Mouse (Mus musculus) heart, adult 2 months (tissue): ENCODE results near the gene Hnrnpc. TPM values are rescaled to one million over a fixed set of nuclear protein-coding genes. Genes with fewer than 3 reads are reported as not detected.
"Not testable (repeated sequence)": the region's sequence is repeated elsewhere in the genome, so short reads cannot be mapped to it uniquely, and the experiment has no call there.

ENCODE experiments used
- DNase-seq, 2 experiments: peaks; one replicate each; pipeline ENCODE4 v3.0.0; 2021
- H3K27ac ChIP-seq: fragments of 200-600 bp; 2 replicates; pipeline ENCODE4 v1.8.1; 2022
- H3K27me3 ChIP-seq: fragments of 200-500 bp; 2 replicates; pipeline ENCODE4 v1.6.1; 2012; ENCODE audit warnings: mild to moderate bottlenecking, low read length, inconsistent platforms, mixed read lengths; ENCODE audit not compliant: control insufficient read depth, insufficient read depth
- H3K36me3 ChIP-seq: fragments of 200-500 bp; 2 replicates; pipeline ENCODE4 v1.6.1; 2012; ENCODE audit warnings: low read length, inconsistent platforms; ENCODE audit not compliant: control insufficient read depth, insufficient read depth
- H3K4me1 ChIP-seq: fragments of 200-500 bp; 2 replicates; pipeline ENCODE4 v1.6.1; 2011; ENCODE audit warnings: low read length; ENCODE audit not compliant: control insufficient read depth, insufficient read depth
- H3K4me3 ChIP-seq: fragments of 200-600 bp; 2 replicates; pipeline ENCODE4 v1.8.1; 2022
- H3K79me2 ChIP-seq: fragments of 200-500 bp; replicated peaks from 2 replicates; pipeline ENCODE4 v1.6.1; 2012; ENCODE audit warnings: mild to moderate bottlenecking, inconsistent platforms, low read length, moderate library complexity, mixed read lengths; ENCODE audit not compliant: control insufficient read depth, insufficient read depth
- H3K9ac ChIP-seq: fragments of 200-500 bp; 2 replicates; pipeline ENCODE4 v1.6.1; 2012; ENCODE audit warnings: low read depth, mild to moderate bottlenecking, control low read depth, inconsistent platforms, low read length, mixed read lengths
- CTCF ChIP-seq: fragments of 200-600 bp; IDR thresholded peaks from 2 replicates; pipeline ENCODE4 v1.8.1; 2022; ENCODE audit warnings: antibody characterized with exemption, mild to moderate bottlenecking, moderate library complexity
- EP300 ChIP-seq: fragments of 200-500 bp; IDR thresholded peaks from 2 replicates; pipeline ENCODE4 v1.6.1; 2011; ENCODE audit warnings: low read depth, low read length, control low read depth; ENCODE audit not compliant: insufficient read depth
- POLR2A ChIP-seq: fragments of 200-500 bp; IDR thresholded peaks from 2 replicates; pipeline ENCODE4 v1.6.1; 2011; ENCODE audit warnings: mild to moderate bottlenecking, low read depth, low read length, control low read depth; ENCODE audit not compliant: insufficient read depth
- WGBS: fragments of 180-500 bp; shearing (Covaris S2); methylation state at CpG from one replicate; pipeline ENCODE4 v1.1.7; 2018; 5-methylcytosine and 5-hydroxymethylcytosine counted together
- intact Hi-C: fragments of 180-260 bp; cut with DNase I; formaldehyde crosslinking; loops from one replicate; pipeline ENCODE4 v1.15.1; 2025
- polyA plus RNA-seq: library from polyadenylated mRNA; depleted of rRNA; stranded (reverse); fragments of >200 nt; gene quantifications from 2 replicates; pipeline ENCODE4 v1.2.3, GENCODE M21; 2012
- total RNA-seq, 2 experiments: library from RNA; stranded (reverse); gene quantifications; 2 replicates each; pipeline ENCODE4 v1.2.3; 2021

Hnrnpc gene
- total and polyA plus RNA-seq, 3 experiments, result 70.7 to 147 (median 137) TPM

GRCm38 (mm10) chr14:52100170-52100960, 3.5 kb downstream of the Hnrnpc start:
- Histone ChIP-seq H3K4me1 (peaks cover 20% of the 10 kb centered on the region), H3K27me3 (no peaks in the 10 kb centered on the region), H3K27ac (no peak overlapping the region), H3K4me3 (no peak overlapping the region; the same call in 1 of the 2 replicates), H3K79me2 (peaks cover 5% of the 10 kb centered on the region), H3K36me3 (peaks cover 45% of the 10 kb centered on the region), H3K9ac (no peak overlapping the region)
- TF ChIP-seq POLR2A, result no peak
- TF ChIP-seq CTCF, result no peak
- TF ChIP-seq EP300, result no peak
- intact Hi-C loops, result loop anchor here (5.0 kb wide), 2 partner anchors 83 to 97 kb away; partner anchors contain the start of genes Supt16 and Tmem253
- 18% methylated on average over 5 of the region's 5 CpGs for WGBS
- DNase-seq, result no peak

GRCm38 (mm10) chr14:52099563-52099962, 4.3 kb downstream of the Hnrnpc start:
- no peak for DNase-seq
- WGBS, result 27% methylated on average over 2 of the region's 2 CpGs
- Histone ChIP-seq H3K36me3 (peaks cover 46% of the 10 kb centered on the region), H3K79me2 (peaks cover 5% of the 10 kb centered on the region), H3K4me3 (no peak overlapping the region), H3K27me3 (no peaks in the 10 kb centered on the region), H3K9ac (no peak overlapping the region), H3K27ac (no peak overlapping the region), H3K4me1 (peaks cover 20% of the 10 kb centered on the region)
- TF ChIP-seq CTCF (no peak), EP300 (no peak), POLR2A (no peak)
- intact Hi-C loops, result no loop called here

- H3K27me3 ChIP-seq, result not testable (repeated sequence)
Measured at GRCm38 (mm10) chr14:52098387-52098786, 5.4 kb downstream of the Hnrnpc start.

GRCm38 (mm10) chr14:52097191-52097590, 6.6 kb downstream of the Hnrnpc start:
- intact Hi-C loops, H3K4me3 ChIP-seq, H3K79me2 ChIP-seq, H3K9ac ChIP-seq, DNase-seq, H3K27ac ChIP-seq, H3K27me3 ChIP-seq: not testable (repeated sequence)
- H3K4me1 ChIP-seq, result peaks cover 19% of the 10 kb centered on the region
- WGBS, result 89% methylated on average over 3 of the region's 3 CpGs
- H3K36me3 ChIP-seq, result peaks cover 56% of the 10 kb centered on the region

More at GRCm38 (mm10) chr14:52098387-52098786, 5.4 kb downstream of the Hnrnpc start:
- intact Hi-C loops, H3K27ac ChIP-seq, H3K9ac ChIP-seq, DNase-seq, H3K4me3 ChIP-seq, H3K79me2 ChIP-seq: not testable (repeated sequence)
- 40% methylated on average over 3 of the region's 3 CpGs for WGBS
- H3K4me1 ChIP-seq, result peaks cover 20% of the 10 kb centered on the region
- H3K36me3 ChIP-seq, result peaks cover 53% of the 10 kb centered on the region

GRCm38 (mm10) chr14:52094533-52094932, 9.3 kb downstream of the Hnrnpc start:
- DNase-seq, result no peak
- Histone ChIP-seq H3K79me2 (peaks cover 2% of the 10 kb centered on the region), H3K4me1 (peaks cover 7% of the 10 kb centered on the region), H3K27me3 (no peaks in the 10 kb centered on the region), H3K4me3 (no peak overlapping the region), H3K27ac (no peak overlapping the region), H3K9ac (no peak overlapping the region), H3K36me3 (peaks cover 41% of the 10 kb centered on the region)
- TF ChIP-seq POLR2A (no peak), EP300 (no peak), CTCF (no peak)
- intact Hi-C loops, result no loop called here
- 57% methylated on average over 1 of the region's 1 CpGs for WGBS

GRCm38 (mm10) chr14:52083083-52083482, 20.7 kb downstream of the Hnrnpc start:
- DNase-seq, result no peak
- intact Hi-C loops, result no loop called here
- H3K9ac ChIP-seq, result no peak overlapping the region
- H3K79me2 ChIP-seq, result no peaks in the 10 kb centered on the region
- no peaks in the 10 kb centered on the region for H3K27me3 ChIP-seq
- no peak overlapping the region for H3K4me3 ChIP-seq
- H3K36me3 ChIP-seq, result peaks cover 44% of the 10 kb centered on the region
- no peak for TF ChIP-seq CTCF
- TF ChIP-seq POLR2A, result no peak
- TF ChIP-seq EP300, result no peak
- H3K4me1 ChIP-seq, result no peaks in the 10 kb centered on the region
- H3K27ac ChIP-seq, result no peak overlapping the region
